Mouse (Mus musculus) MEL (cell line): Measurements from ENCODE around the gene Dnajc25.

ENCODE experiments used
- CTCF ChIP-seq, 3 experiments: IDR thresholded peaks in 2 of 3; conservative IDR thresholded peaks in 1 of 3; 2 replicates each; pipeline ENCODE4 v1.5.1; 2011 to 2012; ENCODE audit warnings: low read length in 3 of 3, low read depth in 2 of 3, mild to moderate bottlenecking in 2 of 3, improper control_type of control experiment in 1 of 3, inconsistent platforms in 1 of 3, mixed read lengths in 1 of 3, moderate library complexity in 1 of 3; ENCODE audit not compliant: control insufficient read depth in 1 of 3, insufficient read depth in 1 of 3, poor library complexity in 1 of 3, severe bottlenecking in 1 of 3
- EP300 ChIP-seq, 2 experiments: IDR thresholded peaks; 2 replicates each; pipeline ENCODE4 v1.6.1; 2011; ENCODE audit warnings: improper control_type of control experiment in 2 of 2, low read length in 2 of 2, low read depth in 1 of 2, mild to moderate bottlenecking in 1 of 2
- HCFC1 ChIP-seq: IDR thresholded peaks from 2 replicates; pipeline ENCODE4 v1.6.1; 2012; ENCODE audit warnings: low read depth, mild to moderate bottlenecking, inconsistent platforms, low read length, improper control_type of control experiment, moderate library complexity
- JUND ChIP-seq: IDR thresholded peaks from 2 replicates; pipeline ENCODE4 v1.6.1; 2011; ENCODE audit warnings: low read depth, mild to moderate bottlenecking, improper control_type of control experiment, low read length
- NRF1 ChIP-seq: IDR thresholded peaks from 2 replicates; pipeline ENCODE4 v1.6.1; 2014; ENCODE audit warnings: low read depth, mild to moderate bottlenecking, inconsistent platforms, low read length, improper control_type of control experiment, moderate library complexity; ENCODE audit not compliant: poor library complexity, insufficient read depth, severe bottlenecking
- POLR2A ChIP-seq, 2 experiments: IDR thresholded peaks; 2 replicates each; pipeline ENCODE4 v1.6.1; 2011 to 2012; ENCODE audit warnings: low read length in 2 of 2, mild to moderate bottlenecking in 2 of 2, control low read depth in 1 of 2, improper control_type of control experiment in 1 of 2, low read depth in 1 of 2, moderate library complexity in 1 of 2; ENCODE audit not compliant: control insufficient read depth in 1 of 2, insufficient read depth in 1 of 2, poor library complexity in 1 of 2
- POLR2AphosphoS5 ChIP-seq: IDR thresholded peaks from 2 replicates; pipeline ENCODE4 v1.6.1; 2012; ENCODE audit warnings: low read depth, borderline replicate concordance, mild to moderate bottlenecking, inconsistent platforms, low read length, moderate library complexity, mixed read lengths
- TCF12 ChIP-seq: IDR thresholded peaks from 2 replicates; pipeline ENCODE4 v1.6.1; 2014; ENCODE audit warnings: low read depth, mild to moderate bottlenecking, inconsistent platforms, low read length, improper control_type of control experiment, moderate library complexity
- UBTF ChIP-seq: IDR thresholded peaks from 2 replicates; pipeline ENCODE4 v1.6.1; 2012; ENCODE audit warnings: low read depth, mild to moderate bottlenecking, inconsistent platforms, low read length, improper control_type of control experiment, moderate library complexity, borderline replicate concordance; ENCODE audit not compliant: insufficient read depth
- USF2 ChIP-seq, 2 experiments: IDR thresholded peaks; 2 replicates each; pipeline ENCODE4 v1.6.1; 2011 to 2012; ENCODE audit warnings: improper control_type of control experiment in 2 of 2, low read length in 2 of 2, borderline replicate concordance in 1 of 2, inconsistent platforms in 1 of 2, low read depth in 1 of 2, mild to moderate bottlenecking in 1 of 2; ENCODE audit not compliant: insufficient read depth in 1 of 2

DNA sequence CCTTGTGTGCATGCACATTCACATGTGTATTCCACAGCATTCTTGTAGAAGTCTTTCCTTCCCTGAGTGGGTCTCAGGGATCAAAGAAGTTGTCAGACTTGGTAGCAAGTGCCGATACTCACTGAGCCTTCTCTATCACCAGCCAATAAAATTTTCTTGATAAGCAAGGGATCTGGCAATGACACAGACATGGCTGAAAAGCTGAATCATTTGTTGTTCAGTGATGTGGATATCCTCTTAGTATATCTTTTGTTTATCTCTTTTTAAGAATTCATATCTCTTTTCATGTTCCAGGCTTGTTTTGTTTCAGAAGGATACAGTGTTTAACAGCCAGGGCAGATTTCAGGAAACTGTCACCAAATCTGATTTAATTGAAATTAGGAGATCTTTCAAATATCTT lies 3.8 kb downstream of the Dnajc25 start:
- no peak for TF ChIP-seq POLR2A (IDR thresholded peaks at IDR 0.05; ENCODE audit: control insufficient read depth in 1 of 2, insufficient read depth in 1 of 2, low read depth in 1 of 2, low read length in 2 of 2, poor library complexity in 1 of 2)
- TF ChIP-seq CTCF (IDR thresholded peaks at IDR 0.05 in 2 of 3, conservative IDR thresholded peaks at IDR 0.05 in 1 of 3; ENCODE audit: control insufficient read depth in 1 of 3, insufficient read depth in 1 of 3, low read depth in 2 of 3, low read length in 3 of 3, poor library complexity in 1 of 3, severe bottlenecking in 1 of 3), result no peak
- TF ChIP-seq USF2 (IDR thresholded peaks at IDR 0.05; ENCODE audit: borderline replicate concordance in 1 of 2, insufficient read depth in 1 of 2, low read depth in 1 of 2, low read length in 2 of 2), result no peak
- no peak for TF ChIP-seq JUND
- no peak for TF ChIP-seq POLR2AphosphoS5
- no peak for TF ChIP-seq NRF1
- TF ChIP-seq HCFC1, result no peak
- peak; percentile 39 to 43; a peak in 1 of 4 replicates for TF ChIP-seq EP300 (IDR thresholded peaks at IDR 0.05; ENCODE audit: low read depth in 1 of 2, low read length in 2 of 2)
- no peak for TF ChIP-seq UBTF
- TF ChIP-seq TCF12, result 0 out of 2 replicates have a peak, but pooled peaks have one; percentile 16
